Mouse (Mus musculus) MEL (cell line): ENCODE measurements at regions not wholly inside any gene's neighbourhood (a gene's known extent, or its start where the extent isn't known, plus 50 kb on each side); places are given as distances from the start of the nearest gene placed in this dataset.

ENCODE experiments used
- DNase-seq: peaks from one replicate; pipeline ENCODE4 v3.0.0; 2011; ENCODE audit warnings: low read depth, low spot score
- H3K27ac ChIP-seq: 2 replicates; pipeline ENCODE4 v1.5.1; 2012; ENCODE audit warnings: low read depth, mild to moderate bottlenecking, control low read depth, low read length, moderate library complexity; ENCODE audit not compliant: control insufficient read depth
- H3K27me3 ChIP-seq, 2 experiments: fragments of 150-350 bp in 1 of 2; sonication (generic) in 1 of 2; 2 replicates each; pipeline ENCODE4 v1.6.1; 2012; ENCODE audit warnings: low read length in 2 of 2, mild to moderate bottlenecking in 2 of 2, improper control_type of control experiment in 1 of 2, moderate library complexity in 1 of 2; ENCODE audit not compliant: insufficient read depth in 2 of 2, control insufficient read depth in 1 of 2
- H3K36me3 ChIP-seq, 2 experiments: 2 replicates each; pipeline ENCODE4 v1.6.1; 2012 to 2014; ENCODE audit warnings: low read length in 2 of 2, improper control_type of control experiment in 1 of 2, inconsistent platforms in 1 of 2, mild to moderate bottlenecking in 1 of 2; ENCODE audit not compliant: insufficient read depth in 2 of 2, control insufficient read depth in 1 of 2
- H3K4me1 ChIP-seq, 2 experiments: fragments of 150-350 bp in 1 of 2; sonication (generic) in 1 of 2; 2 replicates each; pipeline ENCODE4 v1.6.1; 2012; ENCODE audit warnings: low read length in 2 of 2, improper control_type of control experiment in 1 of 2, mild to moderate bottlenecking in 1 of 2; ENCODE audit not compliant: insufficient read depth in 2 of 2, control insufficient read depth in 1 of 2
- H3K4me3 ChIP-seq, 2 experiments: fragments of 150-350 bp in 1 of 2; sonication (generic) in 1 of 2; 2 replicates each; pipeline ENCODE4 v1.5.1; 2012; ENCODE audit warnings: low read depth in 2 of 2, low read length in 2 of 2, mild to moderate bottlenecking in 2 of 2, moderate library complexity in 2 of 2, control low read depth in 1 of 2, improper control_type of control experiment in 1 of 2; ENCODE audit not compliant: control insufficient read depth in 1 of 2, insufficient read depth in 1 of 2
- H3K79me2 ChIP-seq: 2 replicates; pipeline ENCODE4 v1.6.1; 2012; ENCODE audit warnings: mild to moderate bottlenecking, low read length, moderate library complexity; ENCODE audit not compliant: control insufficient read depth, poor library complexity, insufficient read depth
- H3K9ac ChIP-seq: 2 replicates; pipeline ENCODE4 v1.6.1; 2012; ENCODE audit warnings: low read depth, mild to moderate bottlenecking, control low read depth, low read length, moderate library complexity; ENCODE audit not compliant: control insufficient read depth, poor library complexity, severe bottlenecking
- H3K9me3 ChIP-seq: fragments of 150-350 bp; sonication (generic); replicated peaks from 2 replicates; pipeline ENCODE4 v1.6.1; 2012; ENCODE audit warnings: mild to moderate bottlenecking, low read length, improper control_type of control experiment, moderate library complexity; ENCODE audit not compliant: insufficient read depth
- CHD2 ChIP-seq: IDR thresholded peaks from 2 replicates; pipeline ENCODE4 v1.6.1; 2011; ENCODE audit warnings: low read length, improper control_type of control experiment
- EP300 ChIP-seq, 2 experiments: IDR thresholded peaks; 2 replicates each; pipeline ENCODE4 v1.6.1; 2011; ENCODE audit warnings: improper control_type of control experiment in 2 of 2, low read length in 2 of 2, low read depth in 1 of 2, mild to moderate bottlenecking in 1 of 2
- ETS1 ChIP-seq: IDR thresholded peaks from 2 replicates; pipeline ENCODE4 v1.6.1; 2012; ENCODE audit warnings: low read depth, mild to moderate bottlenecking, inconsistent platforms, low read length, improper control_type of control experiment, moderate library complexity
- GABPA ChIP-seq: IDR thresholded peaks from 2 replicates; pipeline ENCODE4 v1.6.1; 2012; ENCODE audit warnings: low read depth, mild to moderate bottlenecking, inconsistent platforms, low read length, improper control_type of control experiment, moderate library complexity
- JUND ChIP-seq: IDR thresholded peaks from 2 replicates; pipeline ENCODE4 v1.6.1; 2011; ENCODE audit warnings: low read depth, mild to moderate bottlenecking, improper control_type of control experiment, low read length
- MAFK ChIP-seq: IDR thresholded peaks from 2 replicates; pipeline ENCODE4 v1.6.1; 2011; ENCODE audit warnings: low read depth, mild to moderate bottlenecking, low read length, improper control_type of control experiment, borderline replicate concordance
- NRF1 ChIP-seq: IDR thresholded peaks from 2 replicates; pipeline ENCODE4 v1.6.1; 2014; ENCODE audit warnings: low read depth, mild to moderate bottlenecking, inconsistent platforms, low read length, improper control_type of control experiment, moderate library complexity; ENCODE audit not compliant: poor library complexity, insufficient read depth, severe bottlenecking
- RCOR1 ChIP-seq: IDR thresholded peaks from 2 replicates; pipeline ENCODE4 v1.6.1; 2012; ENCODE audit warnings: low read depth, mild to moderate bottlenecking, inconsistent platforms, low read length, improper control_type of control experiment
- SIN3A ChIP-seq: IDR thresholded peaks from 2 replicates; pipeline ENCODE4 v1.6.1; 2012; ENCODE audit warnings: low read length, improper control_type of control experiment, inconsistent platforms
- SMC3 ChIP-seq: IDR thresholded peaks from 2 replicates; pipeline ENCODE4 v1.6.1; 2011; ENCODE audit warnings: low read depth, low read length, improper control_type of control experiment
- TCF12 ChIP-seq: IDR thresholded peaks from 2 replicates; pipeline ENCODE4 v1.6.1; 2014; ENCODE audit warnings: low read depth, mild to moderate bottlenecking, inconsistent platforms, low read length, improper control_type of control experiment, moderate library complexity
- ZC3H11A ChIP-seq: IDR thresholded peaks from 2 replicates; pipeline ENCODE4 v1.6.1; 2012; ENCODE audit warnings: low read depth, mild to moderate bottlenecking, inconsistent platforms, low read length, improper control_type of control experiment
- ZKSCAN1 ChIP-seq: IDR thresholded peaks from 2 replicates; pipeline ENCODE4 v1.6.1; 2012; ENCODE audit warnings: low read depth, mild to moderate bottlenecking, inconsistent platforms, low read length, improper control_type of control experiment, moderate library complexity
- ZNF384 ChIP-seq: IDR thresholded peaks from 2 replicates; pipeline ENCODE4 v1.6.1; 2012; ENCODE audit warnings: low read depth, mild to moderate bottlenecking, inconsistent platforms, low read length, improper control_type of control experiment

DNA sequence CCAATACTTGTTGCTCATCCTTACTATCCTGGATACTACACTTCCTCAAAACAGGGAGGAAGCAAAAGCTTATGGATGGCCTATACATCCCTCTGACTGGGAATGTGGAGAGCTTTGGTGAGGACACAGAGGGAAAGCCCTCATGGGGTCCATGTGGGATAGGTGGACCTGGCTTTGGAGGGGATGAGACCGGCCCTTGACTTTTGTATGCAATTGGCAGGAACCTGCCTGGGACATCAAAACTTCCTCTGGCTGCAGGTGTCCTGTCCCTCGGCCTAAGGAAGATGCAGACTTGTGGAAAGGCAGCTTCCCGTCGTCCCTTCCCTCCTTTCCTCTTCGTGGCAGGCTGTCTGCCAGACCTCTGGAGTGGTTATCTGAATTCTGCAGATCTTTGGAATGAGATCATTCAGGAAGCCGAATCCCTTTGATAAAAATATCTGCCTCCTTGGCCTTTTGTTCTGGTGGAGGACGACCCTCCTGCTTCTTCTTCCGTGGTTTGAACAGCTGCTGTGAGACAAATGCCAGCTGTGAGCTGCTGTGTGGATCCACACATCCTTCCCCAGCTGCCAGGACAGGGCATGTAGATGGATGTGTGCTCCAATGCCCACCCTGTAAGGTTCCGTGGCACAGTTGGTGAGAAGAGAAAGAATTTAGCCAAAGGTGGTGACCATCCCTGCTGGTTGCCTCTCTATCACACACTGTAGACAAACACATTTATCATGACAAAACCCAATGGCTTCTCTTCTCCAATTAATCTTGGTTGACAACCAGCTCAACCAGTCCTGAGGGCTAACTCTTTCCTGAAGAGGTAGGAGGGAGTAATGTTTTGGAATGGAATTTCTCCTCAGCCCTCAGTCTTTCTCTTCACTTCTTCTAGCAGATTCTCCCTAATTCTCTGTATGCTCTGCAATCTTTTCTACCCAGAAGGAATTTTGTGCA lies 57.9 kb upstream of the Rapgef5 start:
- H3K4me3 ChIP-seq: no peak overlapping the region
- no peaks in the 10 kb centered on the region; the same call in 1 of the 2 replicates for H3K9me3 ChIP-seq
- no peaks in the 10 kb centered on the region for H3K79me2 ChIP-seq
- no peaks in the 10 kb centered on the region for H3K27me3 ChIP-seq
- no peak for TF ChIP-seq SIN3A
- TF ChIP-seq CHD2: no peak
- no peak for TF ChIP-seq MAFK
- TF ChIP-seq ZKSCAN1: no peak
- no peak for TF ChIP-seq ZNF384
- no peak for TF ChIP-seq TCF12
- TF ChIP-seq SMC3: no peak
- no peaks in the 10 kb centered on the region for H3K4me1 ChIP-seq
- no peak overlapping the region for H3K27ac ChIP-seq
- no peak overlapping the region for H3K9ac ChIP-seq
- H3K36me3 ChIP-seq: no peaks in the 10 kb centered on the region
- DNase-seq: no peak

- Histone ChIP-seq H3K9ac (no peak overlapping the region), H3K4me1 (no peaks in the 10 kb centered on the region), H3K4me3 (no peak overlapping the region), H3K36me3 (no peaks in the 10 kb centered on the region), H3K27ac (no peak overlapping the region), H3K27me3 (no peaks in the 10 kb centered on the region), H3K9me3 (no peaks in the 10 kb centered on the region; the same call in 1 of the 2 replicates), H3K79me2 (no peaks in the 10 kb centered on the region)
- DNase-seq: no peak
- no peak for TF ChIP-seq SIN3A
- TF ChIP-seq EP300 (IDR thresholded peaks at IDR 0.05; ENCODE audit: low read depth in 1 of 2, low read length in 2 of 2): no peak
- no peak for TF ChIP-seq GABPA
- TF ChIP-seq RCOR1: no peak
- TF ChIP-seq JUND: no peak
- TF ChIP-seq ZC3H11A: no peak
- no peak for TF ChIP-seq ETS1
- TF ChIP-seq NRF1: no peak
Measured at GRCm38 (mm10) chr12:117459541-117459940, 56.7 kb upstream of the Rapgef5 start.
